Mouse (Mus musculus) neutrophil, adult 59 days (primary cell): Measurements from ENCODE around the gene Slc5a6. TPM values are rescaled to one million over a fixed set of nuclear protein-coding genes. Genes with fewer than 3 reads are reported as not detected.

ENCODE experiments used
- total RNA-seq, 2 experiments: library from RNA; stranded (reverse); gene quantifications; 1 replicate in 1 of 2; 2 replicates in 1 of 2; pipeline ENCODE4 v1.2.4; 2023

Slc5a6 gene
- total RNA-seq, result 1 to 10 TPM; 2.4 to 3.2 TPM

GRCm38 (mm10) chr5:31048763-31049641, at the start of gene Slc5a6:
Slc5a6 (minus strand) TSS chr5:31048924.

GRCm38 (mm10) chr5:31054261-31055215, 5.8 kb upstream of the Slc5a6 start, which contains the start of gene Cad:
Cad (plus strand) TSS chr5:31054780.

GRCm38 (mm10) chr5:31047848-31048762, 619 bp downstream of the Slc5a6 start, which contains the start of gene Atraid:
Atraid (plus strand) TSS chr5:31048312.

Other genes with a start within 250 kb of the Slc5a6 start
- 1 to 10 TPM; 2.1 to 2.2 TPM for gene Mapre3, start 234.3 kb downstream of the Slc5a6 start, total RNA-seq
- gene Tmem214, start 180.9 kb downstream of the Slc5a6 start, total RNA-seq, result 10 to 100 TPM; 26.1 to 28.0 TPM
- gene Agbl5, start 160.2 kb downstream of the Slc5a6 start, total RNA-seq, result 1 to 10 TPM; 6.7 to 7.0 TPM
- 100 to 1,000 TPM; 134 to 146 TPM for gene Ost4, start 141.1 kb downstream of the Slc5a6 start, total RNA-seq
- 10 to 100 TPM; 30.1 to 37.7 TPM for gene Emilin1, start 135.5 kb downstream of the Slc5a6 start, total RNA-seq
- 10 to 100 TPM; 31.5 to 33.0 TPM for gene Khk, start 127.5 kb downstream of the Slc5a6 start, total RNA-seq
- gene Cgref1, start 103.3 kb downstream of the Slc5a6 start, total RNA-seq, result not detected
- gene Preb, start 88.6 kb downstream of the Slc5a6 start, total RNA-seq, result 100 to 1,000 TPM; 319 to 353 TPM
- gene Tcf23, start 80.3 kb downstream of the Slc5a6 start, total RNA-seq, result not detected
- 10 to 100 TPM; 17.9 to 23.8 TPM for gene Atraid, start 612 bp downstream of the Slc5a6 start, total RNA-seq
- gene Cad, start 5.9 kb upstream of the Slc5a6 start, total RNA-seq, result 10 to 100 TPM; 17.6 to 19.8 TPM
- not detected for gene Dnajc5g, start 57.4 kb upstream of the Slc5a6 start, total RNA-seq
- gene Slc30a3, start 59.3 kb upstream of the Slc5a6 start, total RNA-seq, result not detected
- gene Trim54, start 67.8 kb upstream of the Slc5a6 start, total RNA-seq, result not detected
- not detected for gene Ucn, start 89.9 kb upstream of the Slc5a6 start, total RNA-seq
- 10 to 100 TPM in 1 of 2 experiments, 1 to 10 TPM in 1; 8.7 to 11.5 TPM for gene Mpv17, start 105.3 kb upstream of the Slc5a6 start, total RNA-seq
- gene Gm29609, start 131.0 kb upstream of the Slc5a6 start, total RNA-seq, result 1 to 10 TPM in 1 of 2 experiments, under 1 TPM in 1; 0.56 to 1.1 TPM
- 10 to 100 TPM; 72.0 to 74.7 TPM for gene Gtf3c2, start 131.2 kb upstream of the Slc5a6 start, total RNA-seq
- 10 to 100 TPM; 48.7 to 57.6 TPM for gene Snx17, start 144.3 kb upstream of the Slc5a6 start, total RNA-seq
- gene Eif2b4, start 144.5 kb upstream of the Slc5a6 start, total RNA-seq, result 10 to 100 TPM; 21.2 to 27.4 TPM
- 10 to 100 TPM; 27.5 to 31.2 TPM for gene Zfp513, start 153.4 kb upstream of the Slc5a6 start, total RNA-seq
- 10 to 100 TPM; 78.2 to 80.5 TPM for gene Ppm1g, start 171.8 kb upstream of the Slc5a6 start, total RNA-seq
- 100 to 1,000 TPM; 185 to 192 TPM for gene Nrbp1, start 191.9 kb upstream of the Slc5a6 start, total RNA-seq
- gene Gm9970, start 192.3 kb upstream of the Slc5a6 start, total RNA-seq, result 1 to 10 TPM in 1 of 2 experiments, not detected in 1; 2.6 TPM
- gene Krtcap3, start 202.8 kb upstream of the Slc5a6 start, total RNA-seq, result 10 to 100 TPM; 11.2 TPM
- gene Ift172, start 242.2 kb upstream of the Slc5a6 start, total RNA-seq, result 10 to 100 TPM in 1 of 2 experiments, 1 to 10 TPM in 1; 9.8 to 11.8 TPM
- gene Fndc4, start 247.2 kb upstream of the Slc5a6 start, total RNA-seq, result not detected
- not detected for gene Gckr, start 248.5 kb upstream of the Slc5a6 start, total RNA-seq